Mouse (Mus musculus): ENCODE data around the gene Ampd3. TPM values are rescaled to one million over a fixed set of nuclear protein-coding genes. Genes with fewer than 3 reads are reported as not detected.
A peak's percentile ranks its signal among the peaks of the same experiment; 100 is the strongest.

Ampd3 gene
- total and polyA plus RNA-seq, 3 experiments: 14.8 to 22.3 TPM; not detected in 1

GRCm38 (mm10) chr7:110778933-110779332 lies 10.9 kb downstream of the Ampd3 start:
- DNase-seq (ENCODE audit: low read depth, low spot score): no peak
- no peaks in the 10 kb centered on the region for H3K9me3 ChIP-seq (replicated peaks; ENCODE audit: insufficient read depth, low read length)
- H3K27ac ChIP-seq (ENCODE audit: control insufficient read depth, low read depth, low read length): peak overlapping the region; percentile 64
- peaks cover 26 to 54% of the 10 kb centered on the region in 2 experiments for H3K4me1 ChIP-seq (ENCODE audit: control insufficient read depth in 1 of 2, insufficient read depth in 2 of 2, low read length in 2 of 2)
- H3K27me3 ChIP-seq (ENCODE audit: control insufficient read depth in 1 of 2, insufficient read depth in 2 of 2, low read length in 2 of 2): no peaks in the 10 kb centered on the region
- peaks cover 6% of the 10 kb centered on the region for H3K79me2 ChIP-seq (ENCODE audit: control insufficient read depth, insufficient read depth, low read length, poor library complexity)
- no peak overlapping the region for H3K9ac ChIP-seq (ENCODE audit: control insufficient read depth, low read depth, low read length, poor library complexity, severe bottlenecking)
- peaks cover 0 to 61% of the 10 kb centered on the region in 2 experiments; a peak in 2 of 4 replicates for H3K36me3 ChIP-seq (ENCODE audit: control insufficient read depth in 1 of 2, insufficient read depth in 2 of 2, low read length in 2 of 2)
- peak; percentile 37; the same call in 1 of the 2 replicates for TF ChIP-seq ETS1 (IDR thresholded peaks at IDR 0.05; ENCODE audit: low read depth, low read length)
- no peak for TF ChIP-seq ELF1 (IDR thresholded peaks at IDR 0.05; ENCODE audit: low read depth, low read length)
- peak; percentile 50; the same call in 1 of the 2 replicates for TF ChIP-seq TCF12 (IDR thresholded peaks at IDR 0.05; ENCODE audit: low read depth, low read length)
- TF ChIP-seq EP300 (IDR thresholded peaks at IDR 0.05; ENCODE audit: low read depth in 1 of 2, low read length in 2 of 2): peak; percentile 40 to 65; a peak in 3 of 4 replicates
- TF ChIP-seq NELFE (IDR thresholded peaks at IDR 0.05; ENCODE audit: low read depth, low read length): no peak
- TF ChIP-seq ZC3H11A (IDR thresholded peaks at IDR 0.05; ENCODE audit: low read depth, low read length): no peak
- TF ChIP-seq GATA1 (IDR thresholded peaks at IDR 0.05; ENCODE audit: low read depth, low read length): peak; percentile 60
- no peak for TF ChIP-seq TAL1 (IDR thresholded peaks at IDR 0.05; ENCODE audit: low read length)
- TF ChIP-seq ZKSCAN1 (IDR thresholded peaks at IDR 0.05; ENCODE audit: low read depth, low read length): no peak
- no peak for TF ChIP-seq MYB (IDR thresholded peaks at IDR 0.05; ENCODE audit: low read depth, low read length)
- TF ChIP-seq KAT2A (conservative IDR thresholded peaks at IDR 0.05; ENCODE audit: low read depth, low read length): no peak
- TF ChIP-seq E2F4 (IDR thresholded peaks at IDR 0.05; ENCODE audit: borderline replicate concordance, low read depth, low read length): no peak
- 0 out of 2 replicates have a peak, but pooled peaks have one; percentile 33 for TF ChIP-seq SIN3A (IDR thresholded peaks at IDR 0.05; ENCODE audit: low read length)
- no peak for TF ChIP-seq MAX (IDR thresholded peaks at IDR 0.05; ENCODE audit: low read length)
- no peak for TF ChIP-seq MAFK (IDR thresholded peaks at IDR 0.05; ENCODE audit: borderline replicate concordance, low read depth, low read length)
- H3K4me3 ChIP-seq (ENCODE audit: control insufficient read depth in 1 of 2, insufficient read depth in 1 of 2, low read depth in 2 of 2, low read length in 2 of 2): no peak overlapping the region

- no peak for TF ChIP-seq CTCF (IDR thresholded peaks at IDR 0.05 in 2 of 3, conservative IDR thresholded peaks at IDR 0.05 in 1 of 3; ENCODE audit: control insufficient read depth in 1 of 3, insufficient read depth in 1 of 3, low read depth in 2 of 3, low read length in 3 of 3, poor library complexity in 1 of 3, severe bottlenecking in 1 of 3)
- no peak for TF ChIP-seq HCFC1 (IDR thresholded peaks at IDR 0.05; ENCODE audit: low read depth, low read length)
- no peak for TF ChIP-seq USF1 (IDR thresholded peaks at IDR 0.05; ENCODE audit: low read depth, low read length)
- Histone ChIP-seq H3K27ac (ENCODE audit: control insufficient read depth, low read depth, low read length) (peak overlapping the region; percentile 34; the same call in 1 of the 2 replicates), H3K79me2 (ENCODE audit: control insufficient read depth, insufficient read depth, low read length, poor library complexity) (peaks cover 6% of the 10 kb centered on the region), H3K4me3 (ENCODE audit: control insufficient read depth in 1 of 2, insufficient read depth in 1 of 2, low read depth in 2 of 2, low read length in 2 of 2) (no peak overlapping the region), H3K36me3 (ENCODE audit: control insufficient read depth in 1 of 2, insufficient read depth in 2 of 2, low read length in 2 of 2) (peaks cover 0 to 61% of the 10 kb centered on the region in 2 experiments; a peak in 2 of 4 replicates), H3K9me3 (replicated peaks; ENCODE audit: insufficient read depth, low read length) (no peaks in the 10 kb centered on the region), H3K9ac (ENCODE audit: control insufficient read depth, low read depth, low read length, poor library complexity, severe bottlenecking) (no peak overlapping the region), H3K27me3 (ENCODE audit: control insufficient read depth in 1 of 2, insufficient read depth in 2 of 2, low read length in 2 of 2) (no peaks in the 10 kb centered on the region), H3K4me1 (ENCODE audit: control insufficient read depth in 1 of 2, insufficient read depth in 2 of 2, low read length in 2 of 2) (peaks cover 26 to 54% of the 10 kb centered on the region in 2 experiments)
- DNase-seq (ENCODE audit: low read depth, low spot score): no peak
These were observed 11.7 kb downstream of the Ampd3 start for GRCm38 (mm10) chr7:110779605-110780111.
